Comparison of ENCODE assay signal across 9 mouse cellular contexts in the genomic region with DNA sequence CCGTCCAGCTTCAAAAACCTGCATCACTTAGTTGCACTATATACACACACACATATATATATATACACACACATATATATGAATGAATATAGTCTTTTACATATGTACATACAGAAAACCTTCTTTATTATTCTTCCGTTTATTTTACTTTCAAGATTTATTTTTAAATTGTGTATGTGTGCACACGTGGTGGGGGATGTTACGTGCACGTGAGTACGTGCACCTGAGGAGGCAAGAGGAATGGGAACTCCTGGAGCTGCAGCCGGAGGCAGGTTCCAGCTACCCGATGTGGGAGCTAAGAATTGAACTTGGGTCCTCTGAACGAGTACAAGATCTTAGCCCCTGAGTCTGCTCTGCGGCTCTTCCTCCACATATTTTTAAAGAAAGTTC. TPM values are rescaled to one million over a fixed set of nuclear protein-coding genes. Genes with fewer than 3 reads are reported as not detected.
A peak's percentile ranks its signal among the peaks of the same experiment; 100 is the strongest.
DNase-seq lines count a peak whose midpoint lies in the region; ATAC-seq and TF ChIP-seq lines count a peak whose summit lies in the region.
"Had no signal": no experiment of that assay in that cellular context is flagged by ENCODE, and none has a peak within 500 bp of the region (broad histone marks: within the 10 kb centered on the region; RNA-seq: fewer than 3 reads in every experiment).

No protein-coding gene starts in this region.

- peaks cover 28% of the 10 kb centered on the region for H3K4me1 ChIP-seq in heart, postnatal 0 days (ENCODE audit: control insufficient read depth, insufficient read depth)
- peaks cover 17% of the 10 kb centered on the region for H3K4me1 ChIP-seq in hindbrain, postnatal 0 days (ENCODE audit: insufficient read depth, low read length)
- peaks cover 27% of the 10 kb centered on the region for H3K4me1 ChIP-seq in midbrain, embryonic 15.5 days

- TF ChIP-seq EP300 in heart, postnatal 0 days (IDR thresholded peaks at IDR 0.05; ENCODE audit: low read depth): no peak

- intact Hi-C loops in heart, postnatal 14 days (cut with DNase I): loop anchor here (5.0 kb wide), 1 partner anchor 39 kb away; the partner anchor contains the start of gene Tbl2

- TF ChIP-seq CTCF in heart, postnatal 0 days (IDR thresholded peaks at IDR 0.05; ENCODE audit: low read depth): no peak
- no peak for TF ChIP-seq CTCF in hindbrain, postnatal 0 days (IDR thresholded peaks at IDR 0.05; ENCODE audit: low read depth)

- WGBS in heart, postnatal 0 days: 23% methylated on average over 10 of the region's 10 CpGs
- 22% methylated on average over 10 of the region's 10 CpGs for WGBS in hindbrain, postnatal 0 days
- WGBS in midbrain, embryonic 15.5 days: 24% methylated on average over 10 of the region's 10 CpGs

- no peak for DNase-seq in heart, postnatal 0 days (ENCODE audit: low spot score)
- no peak for DNase-seq in heart, postnatal 14 days
- DNase-seq in brain, adult 2 months (ENCODE audit: low read depth, low spot score): peak; percentile 36
- peak; percentile 34 for DNase-seq in hindbrain, postnatal 0 days (ENCODE audit: low spot score)
- DNase-seq in cerebellum, postnatal 4 days (ENCODE audit: low spot score in 2 of 2): no peak
- no peak for DNase-seq in layer of hippocampus, postnatal 36 days
- DNase-seq in left cerebral cortex, adult 9 months (ENCODE audit: low spot score in 2 of 2): no peak

- H3K27me3 ChIP-seq in heart, postnatal 0 days (ENCODE audit: control insufficient read depth, insufficient read depth, low read length): no peaks in the 10 kb centered on the region
- no peaks in the 10 kb centered on the region for H3K27me3 ChIP-seq in hindbrain, postnatal 0 days (ENCODE audit: insufficient read depth, low read length)
- H3K27me3 ChIP-seq in midbrain, embryonic 15.5 days (replicated peaks): no peaks in the 10 kb centered on the region
- H3K27me3 ChIP-seq: Patski had no signal

- H3K36me3 ChIP-seq in heart, postnatal 0 days (replicated peaks; ENCODE audit: control insufficient read depth, insufficient read depth, low read length): peaks cover 21% of the 10 kb centered on the region
- H3K36me3 ChIP-seq in hindbrain, postnatal 0 days (ENCODE audit: insufficient read depth, low read length): peaks cover 12% of the 10 kb centered on the region; the same call in 1 of the 2 replicates
- peaks cover 13% of the 10 kb centered on the region for H3K36me3 ChIP-seq in midbrain, embryonic 15.5 days (replicated peaks)

- H3K27ac ChIP-seq in heart, postnatal 0 days (ENCODE audit: low read depth): peak overlapping the region; percentile 95
- peak overlapping the region; percentile 95 for H3K27ac ChIP-seq in hindbrain, postnatal 0 days
- H3K27ac ChIP-seq in midbrain, embryonic 15.5 days: peak overlapping the region; percentile 93

- peaks cover 3% of the 10 kb centered on the region; the same call in 1 of the 2 replicates for H3K9me3 ChIP-seq in heart, postnatal 0 days (replicated peaks; ENCODE audit: control insufficient read depth, low read length)
- H3K9me3 ChIP-seq in hindbrain, postnatal 0 days (ENCODE audit: low read length): no peaks in the 10 kb centered on the region
- H3K9me3 ChIP-seq in midbrain, embryonic 15.5 days: no peaks in the 10 kb centered on the region; the same call in 1 of the 2 replicates

- peak overlapping the region; percentile 73 for H3K9ac ChIP-seq in heart, postnatal 0 days (replicated peaks; ENCODE audit: low read depth, low read length)
- peak overlapping the region; percentile 94 for H3K9ac ChIP-seq in hindbrain, postnatal 0 days (replicated peaks; ENCODE audit: low read length)
- peak overlapping the region; percentile 30 for H3K9ac ChIP-seq in midbrain, embryonic 15.5 days

- ATAC-seq in heart, postnatal 0 days (ENCODE audit: insufficient read depth, low read depth): no peak
- peak; percentile 13; the same call in 1 of the 2 replicates for ATAC-seq in hindbrain, postnatal 0 days
- ATAC-seq in midbrain, embryonic 15.5 days (replicated peaks): peak; percentile 11

- peak overlapping the region; percentile 72 for H3K4me2 ChIP-seq in heart, postnatal 0 days (ENCODE audit: low read depth, low read length)
- H3K4me2 ChIP-seq in hindbrain, postnatal 0 days (ENCODE audit: low read depth, low read length): peak overlapping the region; percentile 88
- H3K4me2 ChIP-seq in midbrain, embryonic 15.5 days: peak overlapping the region; percentile 65

- peak overlapping the region; percentile 96 for H3K4me3 ChIP-seq in heart, postnatal 0 days (ENCODE audit: low read depth, low read length)
- peak overlapping the region; percentile 98 for H3K4me3 ChIP-seq in hindbrain, postnatal 0 days (ENCODE audit: low read length)
- peak overlapping the region; percentile 93 for H3K4me3 ChIP-seq in midbrain, embryonic 15.5 days

RNA-seq across cellular contexts. Expression of gene Baz1b, which starts 0.8 kb away (rescaled TPM):
- 21.3 and 30.0 TPM in 2 replicates for total RNA-seq in heart, postnatal 0 days (2014; rRNA removed; ENCODE audit: low replicate concordance)
- polyA plus RNA-seq in heart, postnatal 0 days (2015; fragmentation: Nextera tagmentation; extraction: Ambion mirVana): 11.9 and 13.1 TPM in 2 replicates
- 10 to 100 TPM; 43.1 to 44.9 TPM for total RNA-seq in heart, postnatal 14 days (2021)
- total RNA-seq in hindbrain, postnatal 0 days (2014; rRNA removed): 35.5 and 42.9 TPM in 2 replicates
- polyA plus RNA-seq in hindbrain, postnatal 0 days (2015; fragmentation: Nextera tagmentation; extraction: Ambion mirVana): 15.8 and 16.7 TPM in 2 replicates
- 30.5 and 30.9 TPM in 2 replicates for polyA plus RNA-seq in midbrain, embryonic 15.5 days (2015; fragmentation: Nextera tagmentation; extraction: Ambion mirVana)
- 10 to 100 TPM; 78.5 to 86.3 TPM for total RNA-seq in layer of hippocampus, postnatal 36 days (2021)

RNA-seq across cellular contexts. Expression of gene Bcl7b, which starts 18.1 kb away (rescaled TPM):
- total RNA-seq in heart, postnatal 0 days (2014; rRNA removed; ENCODE audit: low replicate concordance): 10.6 and 23.2 TPM in 2 replicates
- polyA plus RNA-seq in heart, postnatal 0 days (2015; fragmentation: Nextera tagmentation; extraction: Ambion mirVana): 51.8 and 54.5 TPM in 2 replicates
- 10 to 100 TPM; 30.0 to 33.1 TPM for total RNA-seq in heart, postnatal 14 days (2021)
- total RNA-seq in hindbrain, postnatal 0 days (2014; rRNA removed): 13.7 and 18.5 TPM in 2 replicates
- 32.5 and 36.4 TPM in 2 replicates for polyA plus RNA-seq in hindbrain, postnatal 0 days (2015; fragmentation: Nextera tagmentation; extraction: Ambion mirVana)
- 41.8 and 48.4 TPM in 2 replicates for polyA plus RNA-seq in midbrain, embryonic 15.5 days (2015; fragmentation: Nextera tagmentation; extraction: Ambion mirVana)
- 10 to 100 TPM; 51.2 to 51.5 TPM for total RNA-seq in layer of hippocampus, postnatal 36 days (2021)

RNA-seq across cellular contexts. Expression of gene Tbl2, which starts 36.8 kb away (rescaled TPM):
- 30.0 and 66.2 TPM in 2 replicates for total RNA-seq in heart, postnatal 0 days (2014; rRNA removed; ENCODE audit: low replicate concordance)
- 10.4 and 11.3 TPM in 2 replicates for polyA plus RNA-seq in heart, postnatal 0 days (2015; fragmentation: Nextera tagmentation; extraction: Ambion mirVana)
- total RNA-seq in heart, postnatal 14 days (2021): 10 to 100 TPM; 12.3 to 13.5 TPM
- 36.9 and 43.7 TPM in 2 replicates for total RNA-seq in hindbrain, postnatal 0 days (2014; rRNA removed)
- polyA plus RNA-seq in hindbrain, postnatal 0 days (2015; fragmentation: Nextera tagmentation; extraction: Ambion mirVana): 10.7 and 12.3 TPM in 2 replicates
- 13.2 and 13.4 TPM in 2 replicates for polyA plus RNA-seq in midbrain, embryonic 15.5 days (2015; fragmentation: Nextera tagmentation; extraction: Ambion mirVana)
- 10 to 100 TPM; 32.3 to 33.0 TPM for total RNA-seq in layer of hippocampus, postnatal 36 days (2021)

Comparison
In these comparisons a context has a peak if more than half of its experiments do, and no peak if none do; other contexts are left out.
1. DNase-seq: peak in brain, adult 2 months (single experiment) and hindbrain, postnatal 0 days (single experiment); none in heart, postnatal 0 days (single experiment), heart, postnatal 14 days (0 of 2), cerebellum, postnatal 4 days (0 of 2), layer of hippocampus, postnatal 36 days (0 of 2) and left cerebral cortex, adult 9 months (0 of 2).
2. H3K9ac ChIP-seq: peak in every context shown above with its lines; median percentile 94 in hindbrain, postnatal 0 days; 73 in heart, postnatal 0 days; 30 in midbrain, embryonic 15.5 days.
3. Peak in every context shown above with its lines, with median percentiles within 50 percentile points of each other: H3K27ac ChIP-seq, H3K4me2 ChIP-seq and H3K4me3 ChIP-seq.